ENCODE assay signal across 8 mouse cellular contexts in genomic region chr10:32890507-32891131, GRCm38 (mm10). TPM values are rescaled to one million over a fixed set of nuclear protein-coding genes. Genes with fewer than 3 reads are reported as not detected.
A peak's percentile ranks its signal among the peaks of the same experiment; 100 is the strongest.
DNase-seq lines count a peak whose midpoint lies in the region; ATAC-seq and TF ChIP-seq lines count a peak whose summit lies in the region.

No protein-coding gene starts in this region.

- H3K36me3 ChIP-seq in intestine, postnatal 0 days (ENCODE audit: control insufficient read depth, insufficient read depth) = no peaks in the 10 kb centered on the region
- H3K36me3 ChIP-seq in midbrain, embryonic 12.5 days = no peaks in the 10 kb centered on the region
- no peaks in the 10 kb centered on the region for H3K36me3 ChIP-seq in stomach, embryonic 15.5 days

- intact Hi-C loops in left cerebral cortex, postnatal 36 days (cut with DNase I) = loop anchor here (5.0 to 10.0 kb wide), 2 partner anchors 176 to 1148 kb away; no protein-coding TSS in a partner anchor

- peak overlapping the region; percentile 56 for H3K4me3 ChIP-seq in intestine, postnatal 0 days (ENCODE audit: low read depth, low read length)
- H3K4me3 ChIP-seq in midbrain, embryonic 12.5 days = peak overlapping the region; percentile 93
- peak overlapping the region; percentile 67 for H3K4me3 ChIP-seq in stomach, embryonic 15.5 days (replicated peaks)

- no peaks in the 10 kb centered on the region for H3K9me3 ChIP-seq in intestine, postnatal 0 days (ENCODE audit: control insufficient read depth)
- no peaks in the 10 kb centered on the region for H3K9me3 ChIP-seq in midbrain, embryonic 12.5 days
- no peaks in the 10 kb centered on the region for H3K9me3 ChIP-seq in stomach, embryonic 15.5 days

- H3K27me3 ChIP-seq in intestine, postnatal 0 days (replicated peaks; ENCODE audit: control insufficient read depth, insufficient read depth, low read length) = peaks cover 7% of the 10 kb centered on the region; the same call in 1 of the 2 replicates
- H3K27me3 ChIP-seq in midbrain, embryonic 12.5 days = no peaks in the 10 kb centered on the region
- H3K27me3 ChIP-seq in stomach, embryonic 15.5 days (replicated peaks) = no peaks in the 10 kb centered on the region

- no peak overlapping the region for H3K9ac ChIP-seq in intestine, postnatal 0 days (ENCODE audit: low read depth, low read length)
- peak overlapping the region; percentile 87 for H3K9ac ChIP-seq in midbrain, embryonic 12.5 days (replicated peaks)
- no peak overlapping the region for H3K9ac ChIP-seq in stomach, embryonic 15.5 days

- no peak overlapping the region for H3K27ac ChIP-seq in intestine, postnatal 0 days (ENCODE audit: low read depth, low read length)
- H3K27ac ChIP-seq in midbrain, embryonic 12.5 days (replicated peaks) = peak overlapping the region; percentile 56
- H3K27ac ChIP-seq in stomach, embryonic 15.5 days = no peak overlapping the region

- 2% methylated on average over 13 of the region's 13 CpGs for WGBS in intestine, postnatal 0 days
- 2% methylated on average over 13 of the region's 13 CpGs for WGBS in midbrain, embryonic 12.5 days
- 1% methylated on average over 13 of the region's 13 CpGs for WGBS in stomach, embryonic 15.5 days

- H3K4me1 ChIP-seq in intestine, postnatal 0 days (replicated peaks; ENCODE audit: control insufficient read depth, insufficient read depth, low read length) = no peaks in the 10 kb centered on the region
- H3K4me1 ChIP-seq in midbrain, embryonic 12.5 days = no peaks in the 10 kb centered on the region
- no peaks in the 10 kb centered on the region for H3K4me1 ChIP-seq in stomach, embryonic 15.5 days

- ATAC-seq in intestine, postnatal 0 days = peak; percentile 51; the same call in 1 of the 2 replicates
- ATAC-seq in midbrain, embryonic 12.5 days (ENCODE audit: low FRiP score, low read depth) = peak; percentile 45
- peak; percentile 81; the same call in 1 of the 2 replicates for ATAC-seq in stomach, embryonic 15.5 days (ENCODE audit: insufficient read depth, low FRiP score, low read depth)

- TF ChIP-seq CTCF in intestine, postnatal 0 days (IDR thresholded peaks at IDR 0.05; ENCODE audit: low read depth) = peak; percentile 79

- H3K4me2 ChIP-seq in intestine, postnatal 0 days (replicated peaks; ENCODE audit: low read depth) = peak overlapping the region; percentile 95
- H3K4me2 ChIP-seq in midbrain, embryonic 12.5 days (replicated peaks) = peak overlapping the region; percentile 84
- peak overlapping the region; percentile 98 for H3K4me2 ChIP-seq in stomach, embryonic 15.5 days

- DNase-seq in adrenal gland, adult (ENCODE audit: inconsistent age in 2 of 2, low spot score in 1 of 2) = peak; percentile 15 to 67
- DNase-seq in embryo, embryonic 10 days (ENCODE audit: low spot score) = peak; percentile 72
- DNase-seq in gastrocnemius, postnatal 25 days = peak; percentile 8
- DNase-seq in left cerebral cortex, postnatal 36 days (ENCODE audit: low spot score in 2 of 2) = peak; percentile 52 to 64
- no peak for DNase-seq in thymus, postnatal 14 days

RNA-seq across cellular contexts. Expression of gene Nkain2, which starts 0.4 kb away (rescaled TPM):
- under 1 TPM; 0.20 to 0.21 TPM for total RNA-seq in gastrocnemius, postnatal 25 days (2021)
- polyA plus RNA-seq in intestine, postnatal 0 days (2015; fragmentation: Nextera tagmentation; extraction: Ambion mirVana) = 0.50 and 1.0 TPM in 2 replicates
- 10 to 100 TPM; 29.2 to 30.4 TPM for total RNA-seq in left cerebral cortex, postnatal 36 days (2021)
- polyA plus RNA-seq in midbrain, embryonic 12.5 days (2016; fragmentation: Nextera tagmentation; extraction: Ambion mirVana) = 3.3 and 5.2 TPM in 2 replicates
- polyA plus RNA-seq in stomach, embryonic 15.5 days (2015; fragmentation: Nextera tagmentation; extraction: Ambion mirVana) = 0.59 and 0.85 TPM in 2 replicates
